7 mouse cellular contexts compared by ENCODE assay signal in the genomic region with DNA sequence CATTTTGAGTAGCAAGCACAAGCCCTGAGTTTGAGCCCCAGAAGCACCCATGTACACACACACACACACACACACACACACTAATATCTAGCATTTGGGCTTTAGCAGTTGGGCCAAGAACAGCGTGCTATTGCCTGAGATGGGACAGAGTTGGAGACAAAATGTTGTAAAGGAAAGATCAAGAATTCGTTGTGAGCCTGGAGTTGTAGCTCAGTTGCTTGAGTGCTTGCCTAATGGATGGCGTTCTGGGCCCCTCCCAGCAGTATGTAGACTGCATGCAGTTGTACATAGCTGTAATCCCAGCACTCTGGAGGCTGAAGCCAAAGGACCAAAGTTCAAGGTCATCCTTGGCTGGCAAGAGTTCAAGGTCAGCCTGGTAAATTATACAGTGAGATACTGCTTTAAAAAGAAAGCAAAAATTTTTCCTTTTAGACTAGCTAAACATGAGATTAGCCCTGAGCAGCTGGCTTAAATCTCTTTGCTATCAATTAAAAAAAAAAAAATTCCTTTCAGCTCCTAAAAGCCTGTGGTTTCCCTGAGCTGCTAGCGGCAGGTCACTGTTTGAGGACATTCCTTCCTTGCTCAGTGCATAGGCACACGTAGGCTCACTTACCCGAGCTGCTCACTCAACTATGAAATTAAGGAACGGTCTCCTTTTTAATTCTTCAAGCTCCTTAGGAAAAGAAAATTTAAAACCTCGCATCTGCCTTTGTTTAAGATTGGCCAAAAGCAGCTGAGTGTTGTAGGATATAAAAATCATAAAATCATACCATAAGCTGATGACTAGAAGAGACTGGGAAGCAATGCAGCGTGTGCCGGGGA.
DNase-seq lines count a peak whose midpoint lies in the region; ATAC-seq and TF ChIP-seq lines count a peak whose summit lies in the region.

No protein-coding gene starts in this region.

- H3K27me3 ChIP-seq in spleen, adult 2 months (ENCODE audit: control insufficient read depth, insufficient read depth, low read length) = no peaks in the 10 kb centered on the region
- no peaks in the 10 kb centered on the region for H3K27me3 ChIP-seq in heart, embryonic 16.5 days (ENCODE audit: control insufficient read depth, insufficient read depth, low read length)
- H3K27me3 ChIP-seq in limb, embryonic 15.5 days = no peaks in the 10 kb centered on the region

- 0 out of 2 replicates have a peak overlapping the region, but pooled peaks have one; percentile 29 for H3K27ac ChIP-seq in spleen, adult 2 months (ENCODE audit: insufficient read depth, low read length)
- peak overlapping the region; percentile 100 for H3K27ac ChIP-seq in heart, embryonic 16.5 days (ENCODE audit: low read length)
- peak overlapping the region; percentile 99 for H3K27ac ChIP-seq in limb, embryonic 15.5 days

- no peak for DNase-seq in spleen, adult 2 months (ENCODE audit: low read depth in 1 of 2, low spot score in 2 of 2)
- DNase-seq in spleen, postnatal 36 days (ENCODE audit: low spot score in 2 of 2) = no peak
- peak; percentile 40 for DNase-seq in testis, postnatal 14 days (ENCODE audit: low spot score)
- DNase-seq in thymus, postnatal 25 days = no peak
- DNase-seq in urinary bladder, postnatal 25 days (ENCODE audit: low spot score) = no peak

- no peaks in the 10 kb centered on the region; the same call in 1 of the 2 replicates for H3K4me1 ChIP-seq in spleen, adult 2 months (ENCODE audit: control insufficient read depth, insufficient read depth, insufficient read length)
- peaks cover 77% of the 10 kb centered on the region for H3K4me1 ChIP-seq in heart, embryonic 16.5 days (ENCODE audit: control insufficient read depth, insufficient read depth, low read length)
- peaks cover 79% of the 10 kb centered on the region for H3K4me1 ChIP-seq in limb, embryonic 15.5 days

- H3K9me3 ChIP-seq in heart, embryonic 16.5 days (replicated peaks; ENCODE audit: control insufficient read depth, low read length) = no peaks in the 10 kb centered on the region
- H3K9me3 ChIP-seq in limb, embryonic 15.5 days = no peaks in the 10 kb centered on the region

- peak overlapping the region; percentile 61 for H3K9ac ChIP-seq in heart, embryonic 16.5 days (ENCODE audit: low read length)
- no peak overlapping the region for H3K9ac ChIP-seq in limb, embryonic 15.5 days

- TF ChIP-seq CTCF in spleen, adult 2 months (IDR thresholded peaks at IDR 0.05; ENCODE audit: extremely low read depth, insufficient read depth, insufficient read length, insufficient replicate concordance) = no peak

- ATAC-seq in heart, embryonic 16.5 days (replicated peaks; ENCODE audit: extremely low read depth, insufficient read depth, low FRiP score) = no peak
- ATAC-seq in limb, embryonic 15.5 days (ENCODE audit: insufficient number of reproducible peaks, low FRiP score, low TSS enrichment, low read depth) = no peak

- H3K36me3 ChIP-seq in spleen, adult 2 months (ENCODE audit: control insufficient read depth, insufficient read depth, low read length) = no peaks in the 10 kb centered on the region
- H3K36me3 ChIP-seq in heart, embryonic 16.5 days (ENCODE audit: control insufficient read depth, insufficient read depth) = no peaks in the 10 kb centered on the region
- H3K36me3 ChIP-seq in limb, embryonic 15.5 days = no peaks in the 10 kb centered on the region

- H3K4me3 ChIP-seq in spleen, adult 2 months (ENCODE audit: extremely low read depth, insufficient read depth, insufficient read length) = no peak overlapping the region
- no peak overlapping the region for H3K4me3 ChIP-seq in heart, embryonic 16.5 days (ENCODE audit: low read length)
- no peak overlapping the region for H3K4me3 ChIP-seq in limb, embryonic 15.5 days

- TF ChIP-seq POLR2A in spleen, adult 2 months (IDR thresholded peaks at IDR 0.05; ENCODE audit: low read depth, low read length) = no peak

- H3K4me2 ChIP-seq in heart, embryonic 16.5 days (ENCODE audit: low read depth, low read length) = peak overlapping the region; percentile 48
- peak overlapping the region; percentile 25; the same call in 1 of the 2 replicates for H3K4me2 ChIP-seq in limb, embryonic 15.5 days

- 80% methylated on average over 10 of the region's 10 CpGs for WGBS in spleen, adult 2 months
- 32% methylated on average over 10 of the region's 10 CpGs for WGBS in heart, embryonic 16.5 days
- 32% methylated on average over 10 of the region's 10 CpGs for WGBS in limb, embryonic 15.5 days

Comparison
In these comparisons a context has a peak if more than half of its experiments do, and no peak if none do; other contexts are left out.
1. H3K27ac ChIP-seq: peak in every context shown above with its lines; median percentile 100 in heart, embryonic 16.5 days; 99 in limb, embryonic 15.5 days; 29 in spleen, adult 2 months.